Mouse (Mus musculus): ENCODE data around the gene Agap3. TPM values are rescaled to one million over a fixed set of nuclear protein-coding genes. Genes with fewer than 3 reads are reported as not detected.
A peak's percentile ranks its signal among the peaks of the same experiment; 100 is the strongest.

Agap3 gene
- polyA plus RNA-seq, 1 experiment from 2014 or later = 21.0 TPM

DNA sequence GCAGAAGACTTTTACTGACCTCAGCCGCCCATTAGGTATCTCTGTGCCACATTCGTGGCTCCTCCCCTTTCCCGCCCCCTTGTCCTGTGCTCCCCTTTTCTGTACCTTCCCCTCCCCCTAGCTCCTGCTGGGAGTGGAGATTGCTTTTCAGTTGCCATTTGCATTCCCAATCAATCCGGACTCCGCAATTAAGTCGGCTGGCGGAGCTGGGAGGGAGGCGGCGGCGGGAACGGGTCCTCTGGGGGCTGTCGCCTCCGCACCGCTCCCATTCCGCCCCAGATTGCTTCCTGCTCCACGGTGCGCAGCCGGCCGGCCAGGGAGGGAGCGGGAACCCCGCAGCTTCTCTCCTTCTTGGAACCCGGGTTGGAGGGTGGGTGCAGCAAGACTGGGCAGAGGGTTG lies 33.0 kb downstream of the Agap3 start:
- no peak for ATAC-seq (ENCODE audit: low FRiP score, low TSS enrichment)

DNA sequence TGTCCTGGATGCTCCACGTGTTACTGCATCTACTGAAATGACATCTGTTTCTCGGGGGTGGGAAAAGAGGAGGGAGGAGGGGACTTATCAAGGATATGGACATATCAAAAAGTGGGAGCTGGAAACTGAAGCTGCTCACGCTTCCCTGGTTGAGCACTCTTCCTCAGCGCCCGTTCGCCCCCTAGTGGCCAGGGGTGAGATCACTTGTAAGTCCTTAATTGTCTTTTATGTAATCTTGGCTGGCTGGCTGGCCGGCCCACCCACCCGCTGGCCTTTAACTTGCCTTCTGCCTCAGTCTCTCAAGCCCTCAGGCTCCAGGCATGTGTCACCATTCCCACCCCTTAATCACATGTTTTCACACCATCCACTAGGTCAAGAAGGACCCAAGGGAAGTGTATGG lies 34.1 kb downstream of the Agap3 start:
- H3K9ac ChIP-seq (replicated peaks; ENCODE audit: low read length) = no peak overlapping the region
- peaks cover 24% of the 10 kb centered on the region for H3K4me1 ChIP-seq (ENCODE audit: insufficient read depth, low read length)
- no peak overlapping the region for H3K4me3 ChIP-seq (ENCODE audit: low read length)
- ATAC-seq (ENCODE audit: low FRiP score, low TSS enrichment) = no peak
- H3K27ac ChIP-seq (ENCODE audit: low read length) = no peak overlapping the region
- WGBS = 3% methylated on average over 8 of the region's 8 CpGs
- H3K9me3 ChIP-seq (ENCODE audit: low read length) = no peaks in the 10 kb centered on the region
- peaks cover 28% of the 10 kb centered on the region for H3K36me3 ChIP-seq (ENCODE audit: insufficient read depth, low read length)
- H3K27me3 ChIP-seq (ENCODE audit: insufficient read depth, low read length) = no peaks in the 10 kb centered on the region
- no peak overlapping the region for H3K4me2 ChIP-seq (replicated peaks; ENCODE audit: low read depth, low read length)

More for the DNA sequence above, 33.0 kb downstream of the Agap3 start:
- Histone ChIP-seq H3K27ac (ENCODE audit: low read length) (no peak overlapping the region), H3K9me3 (ENCODE audit: low read length) (no peaks in the 10 kb centered on the region), H3K36me3 (ENCODE audit: insufficient read depth, low read length) (peaks cover 31% of the 10 kb centered on the region), H3K4me3 (ENCODE audit: low read length) (peak overlapping the region; percentile 12), H3K4me2 (replicated peaks; ENCODE audit: low read depth, low read length) (peak overlapping the region; percentile 48), H3K4me1 (ENCODE audit: insufficient read depth, low read length) (peaks cover 24% of the 10 kb centered on the region), H3K9ac (replicated peaks; ENCODE audit: low read length) (peak overlapping the region; percentile 33), H3K27me3 (ENCODE audit: insufficient read depth, low read length) (no peaks in the 10 kb centered on the region)
- 20% methylated on average over 22 of the region's 22 CpGs for WGBS

DNA sequence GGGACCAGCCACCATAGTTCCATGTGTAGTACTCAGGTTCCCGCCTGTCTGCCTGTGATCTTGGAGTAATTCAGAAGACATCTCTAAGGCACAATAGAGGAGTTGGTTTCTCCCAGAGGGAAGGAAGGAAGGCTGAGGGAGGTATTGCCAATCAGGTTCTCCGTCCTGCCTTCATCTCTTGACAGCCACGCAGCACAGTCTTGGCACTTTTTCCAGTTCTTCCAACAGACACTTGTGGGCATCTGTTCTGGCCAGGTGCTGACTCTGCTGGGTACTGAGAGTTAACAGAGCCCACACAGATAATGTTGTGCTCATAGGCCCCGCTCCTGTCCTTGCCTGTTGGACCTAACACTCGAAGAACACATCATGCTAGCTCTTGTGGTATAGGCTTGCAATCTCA lies 34.8 kb downstream of the Agap3 start:
- H3K4me2 ChIP-seq (replicated peaks; ENCODE audit: low read depth, low read length) = no peak overlapping the region
- no peaks in the 10 kb centered on the region for H3K27me3 ChIP-seq (ENCODE audit: insufficient read depth, low read length)
- H3K9me3 ChIP-seq (ENCODE audit: low read length) = no peaks in the 10 kb centered on the region
- H3K27ac ChIP-seq (ENCODE audit: low read length) = no peak overlapping the region
- H3K36me3 ChIP-seq (ENCODE audit: insufficient read depth, low read length) = peaks cover 31% of the 10 kb centered on the region
- H3K9ac ChIP-seq (replicated peaks; ENCODE audit: low read length) = no peak overlapping the region
- peaks cover 21% of the 10 kb centered on the region for H3K4me1 ChIP-seq (ENCODE audit: insufficient read depth, low read length)
- H3K4me3 ChIP-seq (ENCODE audit: low read length) = no peak overlapping the region
- 94% methylated on average over 5 of the region's 5 CpGs for WGBS
- ATAC-seq (ENCODE audit: low FRiP score, low TSS enrichment) = no peak

DNA sequence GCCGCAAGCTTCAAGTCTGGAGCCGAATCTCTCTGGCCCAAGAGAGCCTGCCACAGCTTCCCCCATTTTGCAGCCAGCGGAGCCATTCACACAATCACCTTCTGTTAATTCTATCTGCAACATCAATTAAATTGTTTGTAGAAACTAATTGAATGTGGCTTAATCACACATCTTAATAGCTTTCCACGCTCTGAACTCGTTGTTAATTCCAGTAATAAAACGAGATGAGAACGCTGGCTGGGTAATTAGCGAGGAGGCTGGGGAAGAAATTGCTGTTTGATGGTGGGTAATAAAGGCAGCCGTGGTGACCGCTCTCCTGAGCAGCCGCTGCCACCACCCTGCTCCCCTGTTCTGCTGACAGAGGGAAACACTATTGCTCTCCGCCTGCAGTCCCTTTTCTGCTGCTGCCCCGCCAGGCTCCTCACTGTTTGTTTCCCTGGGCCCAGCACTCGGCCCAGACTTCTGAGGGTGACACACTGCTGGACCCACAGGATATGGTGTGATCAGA lies 38.5 kb downstream of the Agap3 start:
- no peak overlapping the region for H3K9ac ChIP-seq (replicated peaks; ENCODE audit: low read length)
- H3K36me3 ChIP-seq (ENCODE audit: insufficient read depth, low read length) = peaks cover 50% of the 10 kb centered on the region
- no peak overlapping the region for H3K4me2 ChIP-seq (replicated peaks; ENCODE audit: low read depth, low read length)
- no peaks in the 10 kb centered on the region for H3K9me3 ChIP-seq (ENCODE audit: low read length)
- H3K4me1 ChIP-seq (ENCODE audit: insufficient read depth, low read length) = peaks cover 5% of the 10 kb centered on the region
- WGBS = 43% methylated on average over 14 of the region's 14 CpGs
- no peak overlapping the region for H3K4me3 ChIP-seq (ENCODE audit: low read length)
- no peak overlapping the region for H3K27ac ChIP-seq (ENCODE audit: low read length)
- H3K27me3 ChIP-seq (ENCODE audit: insufficient read depth, low read length) = no peaks in the 10 kb centered on the region
- no peak for ATAC-seq (ENCODE audit: low FRiP score, low TSS enrichment)

DNA sequence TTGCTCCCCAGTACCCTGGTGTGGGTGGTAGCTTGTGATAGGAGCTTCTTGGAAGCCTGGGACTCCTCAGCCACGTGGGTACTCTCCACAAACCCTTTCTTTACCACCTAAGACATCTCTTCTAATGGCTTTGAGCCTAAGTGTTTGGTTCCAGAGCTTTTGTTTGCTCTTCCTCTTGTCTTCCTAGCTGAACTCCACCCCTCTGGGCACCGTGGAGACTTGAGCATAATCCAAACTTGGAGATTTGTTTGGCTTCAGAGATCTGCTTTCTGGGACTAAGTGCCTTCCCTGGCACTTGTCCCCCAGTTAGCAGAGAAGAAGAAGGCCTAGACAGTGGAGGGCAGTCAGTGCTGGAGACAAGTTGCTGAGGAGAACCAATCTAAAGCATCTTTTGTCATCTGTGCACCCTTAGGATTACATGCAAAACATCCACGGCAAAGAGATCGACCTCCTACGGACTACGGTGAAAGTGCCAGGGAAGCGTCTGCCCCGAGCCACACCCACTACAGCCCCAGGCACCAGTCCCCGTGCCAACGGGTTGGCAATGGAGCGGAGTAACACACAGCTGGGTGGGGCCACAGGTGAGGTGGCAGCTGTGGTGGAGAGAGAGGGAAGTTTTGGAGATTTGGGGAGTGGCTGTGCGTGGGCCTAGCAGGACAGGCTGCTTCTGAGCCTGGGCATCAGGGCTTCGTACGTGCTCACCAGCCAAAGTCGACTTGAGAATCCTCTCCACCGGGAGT lies 40.7 kb downstream of the Agap3 start:
- H3K27me3 ChIP-seq (ENCODE audit: insufficient read depth, low read length) = no peaks in the 10 kb centered on the region
- H3K4me1 ChIP-seq (ENCODE audit: insufficient read depth, low read length) = no peaks in the 10 kb centered on the region
- peaks cover 51% of the 10 kb centered on the region for H3K36me3 ChIP-seq (ENCODE audit: insufficient read depth, low read length)
- H3K9me3 ChIP-seq (ENCODE audit: low read length) = no peaks in the 10 kb centered on the region
- H3K27ac ChIP-seq (ENCODE audit: low read length) = no peak overlapping the region
- WGBS = 87% methylated on average over 16 of the region's 16 CpGs
- no peak overlapping the region for H3K4me3 ChIP-seq (ENCODE audit: low read length)
- no peak overlapping the region for H3K9ac ChIP-seq (replicated peaks; ENCODE audit: low read length)
- no peak for ATAC-seq (ENCODE audit: low FRiP score, low TSS enrichment)
- no peak overlapping the region for H3K4me2 ChIP-seq (replicated peaks; ENCODE audit: low read depth, low read length)

DNA sequence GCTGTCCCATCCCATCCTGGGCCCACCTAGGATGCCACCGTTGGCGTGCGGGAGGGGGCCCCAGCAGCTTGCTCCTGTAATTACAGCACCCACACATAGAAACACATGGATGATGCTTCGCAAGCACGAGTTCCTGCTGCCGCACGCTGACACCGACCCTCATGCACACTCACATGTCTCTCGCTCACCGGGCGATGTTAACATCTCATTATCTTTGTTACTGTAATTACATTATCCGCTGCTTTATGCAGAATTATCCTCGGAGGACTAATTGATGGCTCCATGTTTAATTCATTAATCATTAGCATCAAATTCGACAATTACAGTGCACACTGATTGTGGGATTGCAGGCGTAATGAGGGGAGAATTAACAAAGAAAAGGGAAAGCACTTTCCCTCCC lies 43.0 kb downstream of the Agap3 start:
- Histone ChIP-seq H3K4me1 (ENCODE audit: insufficient read depth, low read length) (peaks cover 7% of the 10 kb centered on the region; the same call in 1 of the 2 replicates), H3K27ac (ENCODE audit: low read length) (no peak overlapping the region), H3K36me3 (ENCODE audit: insufficient read depth, low read length) (peaks cover 51% of the 10 kb centered on the region), H3K27me3 (ENCODE audit: insufficient read depth, low read length) (no peaks in the 10 kb centered on the region), H3K9me3 (ENCODE audit: low read length) (no peaks in the 10 kb centered on the region), H3K9ac (replicated peaks; ENCODE audit: low read length) (no peak overlapping the region), H3K4me3 (ENCODE audit: low read length) (no peak overlapping the region), H3K4me2 (replicated peaks; ENCODE audit: low read depth, low read length) (no peak overlapping the region)
- WGBS = 93% methylated on average over 15 of the region's 15 CpGs
- ATAC-seq (ENCODE audit: low FRiP score, low TSS enrichment) = no peak

DNA sequence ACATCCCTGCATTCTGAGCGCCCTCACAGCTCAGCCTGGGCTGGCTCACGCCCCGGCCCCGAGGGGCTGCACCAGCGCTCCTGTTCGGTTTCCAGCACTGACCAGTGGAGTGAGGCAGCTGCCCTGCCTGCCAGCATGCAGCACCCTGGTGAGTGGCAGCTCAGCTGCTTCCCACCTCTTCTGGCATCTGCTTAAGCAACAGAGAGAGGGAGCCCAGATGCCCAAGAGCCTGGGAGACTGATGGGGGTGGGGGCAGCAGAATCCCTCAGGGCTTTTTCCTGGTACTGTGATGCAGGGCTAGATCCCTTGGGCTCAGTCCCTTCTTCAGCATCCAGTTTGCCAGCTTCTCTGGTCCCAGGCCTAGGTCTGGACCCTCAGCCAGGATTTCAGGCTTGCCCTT lies 44.8 kb downstream of the Agap3 start:
- Histone ChIP-seq H3K4me2 (replicated peaks; ENCODE audit: low read depth, low read length) (no peak overlapping the region), H3K9ac (replicated peaks; ENCODE audit: low read length) (no peak overlapping the region), H3K9me3 (ENCODE audit: low read length) (no peaks in the 10 kb centered on the region), H3K27me3 (ENCODE audit: insufficient read depth, low read length) (no peaks in the 10 kb centered on the region), H3K4me3 (ENCODE audit: low read length) (no peak overlapping the region), H3K4me1 (ENCODE audit: insufficient read depth, low read length) (peaks cover 7% of the 10 kb centered on the region; the same call in 1 of the 2 replicates), H3K27ac (ENCODE audit: low read length) (no peak overlapping the region), H3K36me3 (ENCODE audit: insufficient read depth, low read length) (peaks cover 58% of the 10 kb centered on the region)
- WGBS = 55% methylated on average over 6 of the region's 6 CpGs
- ATAC-seq (ENCODE audit: low FRiP score, low TSS enrichment) = 0 out of 2 replicates have a peak, but pooled peaks have one; percentile 27

DNA sequence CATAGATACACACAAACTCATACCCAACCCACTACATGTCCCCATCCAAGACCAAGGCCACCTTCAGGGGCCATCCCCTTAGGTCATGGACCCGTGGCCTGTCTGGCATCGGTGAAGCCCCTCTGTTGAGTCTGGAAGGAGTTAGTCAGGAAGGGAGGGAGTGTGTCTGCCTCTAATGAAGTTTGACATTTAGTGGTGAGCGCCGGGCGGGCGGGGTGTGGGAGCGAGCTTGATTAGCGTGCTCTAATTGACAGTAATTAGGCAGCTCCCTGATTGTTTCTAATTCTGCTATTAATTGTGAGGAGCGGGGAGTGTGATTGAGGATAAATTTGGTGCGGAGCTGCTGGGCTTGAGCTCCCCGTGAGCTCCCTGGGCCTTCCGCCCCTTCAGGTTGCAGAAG lies 45.5 kb downstream of the Agap3 start:
- no peak overlapping the region for H3K9ac ChIP-seq (replicated peaks; ENCODE audit: low read length)
- 72% methylated on average over 12 of the region's 12 CpGs for WGBS
- no peak overlapping the region for H3K4me3 ChIP-seq (ENCODE audit: low read length)
- no peak overlapping the region for H3K27ac ChIP-seq (ENCODE audit: low read length)
- no peaks in the 10 kb centered on the region for H3K9me3 ChIP-seq (ENCODE audit: low read length)
- no peaks in the 10 kb centered on the region for H3K27me3 ChIP-seq (ENCODE audit: insufficient read depth, low read length)
- H3K36me3 ChIP-seq (ENCODE audit: insufficient read depth, low read length) = peaks cover 55% of the 10 kb centered on the region
- H3K4me2 ChIP-seq (replicated peaks; ENCODE audit: low read depth, low read length) = no peak overlapping the region
- H3K4me1 ChIP-seq (ENCODE audit: insufficient read depth, low read length) = peaks cover 7% of the 10 kb centered on the region; the same call in 1 of the 2 replicates
- ATAC-seq (ENCODE audit: low FRiP score, low TSS enrichment) = no peak

DNA sequence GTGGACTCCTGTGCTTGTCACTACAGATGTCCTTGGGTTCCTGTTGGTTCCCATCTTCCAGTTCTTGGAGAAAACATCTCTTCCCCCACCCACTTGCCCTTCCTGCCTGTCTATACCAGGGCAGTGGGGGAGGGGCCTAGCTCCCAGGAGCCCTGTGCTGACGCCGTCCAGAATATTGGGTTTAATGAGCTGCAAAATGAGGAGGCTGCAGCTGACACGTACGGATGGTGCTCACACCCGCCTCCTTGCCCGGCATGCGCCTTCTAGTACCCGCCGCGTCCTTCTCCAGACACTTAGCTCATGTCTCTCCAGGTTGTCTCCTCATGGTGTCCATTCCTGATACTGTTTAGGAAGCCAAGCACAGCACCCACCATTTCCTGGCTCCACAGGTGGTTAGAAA lies 47.1 kb downstream of the Agap3 start:
- H3K27ac ChIP-seq (ENCODE audit: low read length) = no peak overlapping the region
- 52% methylated on average over 10 of the region's 10 CpGs for WGBS
- H3K4me2 ChIP-seq (replicated peaks; ENCODE audit: low read depth, low read length) = no peak overlapping the region
- H3K9me3 ChIP-seq (ENCODE audit: low read length) = no peaks in the 10 kb centered on the region
- no peak overlapping the region for H3K9ac ChIP-seq (replicated peaks; ENCODE audit: low read length)
- H3K27me3 ChIP-seq (ENCODE audit: insufficient read depth, low read length) = peaks cover under 1% of the 10 kb centered on the region
- H3K4me1 ChIP-seq (ENCODE audit: insufficient read depth, low read length) = peaks cover 7% of the 10 kb centered on the region
- peak; percentile 8; the same call in 1 of the 2 replicates for ATAC-seq (ENCODE audit: low FRiP score, low TSS enrichment)
- H3K36me3 ChIP-seq (ENCODE audit: insufficient read depth, low read length) = peaks cover 46% of the 10 kb centered on the region
- H3K4me3 ChIP-seq (ENCODE audit: low read length) = no peak overlapping the region

DNA sequence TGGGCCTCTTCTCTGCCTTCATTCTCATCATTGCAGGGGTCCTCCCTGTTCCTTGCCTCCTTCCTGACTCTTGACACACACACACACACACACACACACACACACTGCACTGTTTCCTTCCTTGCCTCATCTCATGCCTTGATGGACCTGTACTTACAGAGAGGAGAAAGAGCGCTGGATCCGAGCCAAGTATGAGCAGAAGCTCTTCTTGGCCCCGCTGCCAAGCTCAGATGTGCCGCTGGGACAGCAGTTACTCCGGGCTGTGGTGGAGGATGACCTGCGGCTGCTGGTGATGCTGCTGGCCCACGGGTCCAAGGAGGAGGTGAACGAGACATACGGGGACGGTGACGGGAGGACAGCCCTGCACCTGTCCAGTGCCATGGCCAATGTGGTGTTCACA lies 48.9 kb downstream of the Agap3 start:
- Histone ChIP-seq H3K4me2 (replicated peaks; ENCODE audit: low read depth, low read length) (no peak overlapping the region), H3K27ac (ENCODE audit: low read length) (no peak overlapping the region), H3K4me1 (ENCODE audit: insufficient read depth, low read length) (peaks cover 7% of the 10 kb centered on the region), H3K27me3 (ENCODE audit: insufficient read depth, low read length) (peaks cover 13% of the 10 kb centered on the region), H3K9ac (replicated peaks; ENCODE audit: low read length) (no peak overlapping the region), H3K9me3 (ENCODE audit: low read length) (no peaks in the 10 kb centered on the region), H3K4me3 (ENCODE audit: low read length) (no peak overlapping the region), H3K36me3 (ENCODE audit: insufficient read depth, low read length) (peaks cover 40% of the 10 kb centered on the region)
- WGBS = 88% methylated on average over 11 of the region's 11 CpGs
- ATAC-seq (ENCODE audit: low FRiP score, low TSS enrichment) = no peak

Data from kidney, embryonic 16.5 days (tissue).